Mouse (Mus musculus) liver, embryonic 14.5 days (tissue): Measurements from ENCODE around the gene Fam204a.

Source experiments
- CTCF ChIP-seq: IDR thresholded peaks from 2 replicates; pipeline ENCODE4 v1.5.1; 2016; ENCODE audit warnings: antibody characterized with exemption, low read depth, control low read depth
- EP300 ChIP-seq: IDR thresholded peaks from 2 replicates; pipeline ENCODE4 v1.6.1; 2016; ENCODE audit warnings: antibody characterized with exemption, low read depth

DNA sequence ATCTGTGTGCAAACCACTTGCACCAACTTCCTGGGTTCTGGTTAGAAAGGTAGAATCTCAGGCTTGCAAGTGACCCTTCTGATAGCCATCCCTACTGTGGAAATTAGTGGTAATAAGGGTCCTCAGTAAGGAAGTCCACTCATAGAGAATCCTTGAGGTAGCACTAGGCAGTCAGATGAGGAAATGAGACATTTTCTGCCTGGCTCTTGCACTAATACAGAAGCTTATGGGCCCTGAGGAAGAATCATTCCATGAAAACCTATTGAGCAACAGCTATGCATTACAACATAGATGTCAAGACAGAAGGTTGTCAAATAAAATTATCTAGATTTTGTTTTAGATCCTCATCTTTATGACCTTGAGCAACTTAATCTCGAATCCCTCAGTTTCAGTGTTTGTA, 39.3 kb upstream of the Fam204a start:
- TF ChIP-seq CTCF (no peak), EP300 (no peak)
